In genomic region chr12:84156210-84156609, GRCm38 (mm10) we compare ENCODE assay signal across 22 mouse cellular contexts.
"Had no signal": no experiment of that assay in that cellular context is flagged by ENCODE, and none has a peak within 500 bp of the region (broad histone marks: within the 10 kb centered on the region; RNA-seq: fewer than 3 reads in every experiment).

No protein-coding gene starts in this region.

- H3K4me3 ChIP-seq: limb, embryonic 12.5 days; limb, embryonic 15.5 days; midbrain, embryonic 12.5 days; midbrain, embryonic 15.5 days; neural tube, embryonic 12.5 days; neural tube, embryonic 15.5 days had no signal

- H3K4me2 ChIP-seq: limb, embryonic 12.5 days; limb, embryonic 15.5 days; liver, embryonic 11.5 days; lung, embryonic 14.5 days; midbrain, embryonic 12.5 days; midbrain, embryonic 15.5 days; neural tube, embryonic 12.5 days; neural tube, embryonic 15.5 days had no signal

- H3K9ac ChIP-seq: limb, embryonic 12.5 days; limb, embryonic 15.5 days; liver, embryonic 14.5 days; liver, postnatal 0 days; lung, embryonic 14.5 days; midbrain, embryonic 12.5 days; midbrain, embryonic 15.5 days; neural tube, embryonic 12.5 days; neural tube, embryonic 15.5 days had no signal

- H3K27ac ChIP-seq: limb, embryonic 12.5 days; limb, embryonic 15.5 days; liver, embryonic 14.5 days; macrophage; midbrain, embryonic 12.5 days; midbrain, embryonic 15.5 days; neural tube, embryonic 12.5 days; neural tube, embryonic 15.5 days; stomach, postnatal 0 days had no signal

- H3K27me3 ChIP-seq: limb, embryonic 12.5 days; limb, embryonic 15.5 days; midbrain, embryonic 12.5 days; midbrain, embryonic 15.5 days; neural tube, embryonic 12.5 days; neural tube, embryonic 15.5 days had no signal

- H3K4me1 ChIP-seq: limb, embryonic 12.5 days; midbrain, embryonic 12.5 days; midbrain, embryonic 15.5 days; neural tube, embryonic 12.5 days; neural tube, embryonic 15.5 days had no signal

- ATAC-seq: liver, postnatal 0 days; lung, postnatal 0 days; midbrain, embryonic 15.5 days had no signal

- DNase-seq: kidney, postnatal 14 days; kidney, postnatal 4 days; left cerebral cortex, postnatal 4 days; liver, postnatal 0 days; lung, embryonic 14.5 days; right cerebral cortex, adult 18-20 months; right cerebral cortex, postnatal 14 days; right cerebral cortex, postnatal 4 days; thymus, adult 2 months; thymus, postnatal 14 days; thymus, postnatal 4 days had no signal

- H3K9me3 ChIP-seq: limb, embryonic 12.5 days; limb, embryonic 15.5 days; midbrain, embryonic 12.5 days; midbrain, embryonic 15.5 days; neural tube, embryonic 12.5 days; neural tube, embryonic 15.5 days had no signal
